Mouse (Mus musculus) cerebellum, postnatal 4 days (tissue): Measurements from ENCODE around the gene Pld5.

Experiments used
- DNase-seq, 2 experiments: peaks; one replicate each; pipeline ENCODE4 v3.0.0; 2022; ENCODE audit warnings: low spot score in 2 of 2, mixed read lengths in 1 of 2

The Pld5 gene

DNA sequence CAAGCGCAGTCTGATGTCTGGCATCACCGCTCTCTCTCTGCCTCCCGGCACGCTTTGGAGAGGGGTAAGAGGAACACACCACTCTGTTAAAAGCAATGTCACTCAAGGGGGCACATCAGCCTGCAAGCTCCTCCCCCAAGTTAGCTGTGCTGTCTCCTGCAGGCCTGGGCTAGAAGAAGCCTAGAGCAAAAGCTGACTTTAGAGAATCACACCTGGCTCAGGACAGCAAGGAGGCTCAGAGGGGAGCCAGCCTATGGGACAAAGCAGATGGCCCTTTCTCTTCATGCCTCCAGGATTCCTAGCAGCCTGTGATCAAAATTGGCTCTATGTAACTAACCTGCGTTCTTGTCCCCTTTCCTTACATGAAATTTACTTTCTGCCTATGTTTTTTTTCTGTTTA is 107.3 kb downstream of the Pld5 start:
- DNase-seq: no peak

DNA sequence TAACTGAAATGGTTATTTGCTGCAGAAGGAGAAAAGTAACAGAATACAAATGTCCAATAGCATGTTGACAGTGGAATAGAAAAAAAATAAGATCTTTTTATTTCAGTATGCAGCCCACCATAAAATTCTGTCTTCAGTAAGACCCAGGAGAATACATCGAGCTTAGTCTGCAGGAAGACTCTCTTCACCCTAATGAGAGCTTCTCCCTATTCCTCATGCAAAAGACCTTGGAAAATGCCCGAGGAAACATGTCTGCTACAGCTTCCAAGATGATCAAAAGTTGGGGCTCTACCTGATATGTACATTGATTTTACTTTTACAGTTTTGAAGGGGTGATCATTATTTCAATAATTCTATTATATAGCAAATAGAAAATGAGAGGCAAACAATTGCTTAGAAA is 108.0 kb downstream of the Pld5 start:
- no peak for DNase-seq

DNA sequence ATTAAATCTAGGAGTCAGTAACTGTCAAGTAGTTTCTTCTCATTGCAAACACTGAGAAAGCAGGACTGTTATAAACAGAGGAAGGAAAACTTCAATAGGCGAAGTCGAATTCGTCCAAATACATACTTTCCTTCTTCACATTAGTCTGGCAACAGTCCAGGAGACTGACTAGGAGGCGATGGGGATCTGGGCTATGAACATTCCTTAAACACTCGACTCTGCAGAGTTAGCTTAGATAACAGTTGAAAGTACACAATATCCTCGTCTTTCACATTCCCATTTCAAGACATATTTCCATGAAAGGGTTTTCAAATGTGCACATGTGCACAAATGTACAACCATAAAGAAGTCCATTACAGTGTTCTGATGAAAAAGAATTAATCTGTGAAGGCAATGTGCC is 129.8 kb downstream of the Pld5 start:
- DNase-seq: no peak

DNA sequence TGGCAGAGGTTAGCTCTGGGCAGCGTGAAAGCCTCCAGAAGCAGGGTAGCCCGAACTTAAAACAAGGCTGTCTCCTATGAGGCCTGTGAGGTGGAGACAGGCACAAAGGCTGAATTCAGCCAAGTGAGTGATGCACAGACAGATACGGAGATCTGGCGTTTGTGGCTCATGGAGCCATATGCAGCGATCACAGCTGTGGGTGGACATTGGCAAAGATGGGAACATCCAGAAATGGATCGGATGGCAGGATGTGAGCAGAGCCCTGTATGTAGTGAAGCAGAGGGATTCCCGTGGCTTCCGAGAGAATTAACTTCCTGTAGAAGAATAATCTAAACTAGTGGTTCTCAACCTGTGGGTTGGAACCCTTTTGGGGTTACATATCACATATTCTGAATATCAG is 140.7 kb downstream of the Pld5 start:
- DNase-seq: no peak

DNA sequence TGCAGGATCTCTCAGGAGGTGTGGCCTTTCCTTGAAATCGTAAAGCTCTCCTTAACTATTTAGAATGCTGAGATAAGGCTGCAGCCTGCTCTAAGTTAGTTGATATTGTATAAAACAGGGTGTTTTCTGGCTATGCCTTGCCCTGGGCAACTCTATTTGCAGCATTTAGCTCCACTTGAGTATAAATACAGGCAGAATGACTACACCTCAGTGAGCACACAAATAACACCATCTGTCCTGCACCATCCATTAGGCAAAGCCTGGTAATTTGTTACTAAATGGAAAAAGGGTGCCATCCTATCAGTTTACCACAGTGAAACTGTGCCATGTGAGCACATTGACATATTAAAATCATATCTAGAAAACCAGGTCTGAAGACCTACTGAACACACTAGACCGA is 149.3 kb downstream of the Pld5 start:
- no peak for DNase-seq

DNA sequence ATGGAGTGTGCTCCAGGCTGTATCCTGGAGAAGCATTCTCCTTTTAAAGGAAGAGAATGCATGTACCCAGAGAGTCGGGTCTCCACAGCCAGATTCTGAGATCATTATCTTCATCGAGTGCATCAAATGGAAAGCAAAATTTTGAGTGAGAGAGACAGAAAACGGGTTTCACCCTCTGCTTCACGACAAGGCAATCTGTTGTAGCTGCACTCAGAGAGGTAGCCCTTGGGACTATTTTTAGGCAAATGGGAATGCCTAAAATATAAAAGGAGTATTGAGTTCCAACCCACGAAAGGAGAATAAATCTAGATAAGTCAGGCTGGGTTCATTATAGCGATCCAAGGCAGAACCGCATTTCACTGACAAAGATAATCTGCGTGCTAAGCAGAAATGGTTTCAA is 150.7 kb downstream of the Pld5 start:
- no peak for DNase-seq

DNA sequence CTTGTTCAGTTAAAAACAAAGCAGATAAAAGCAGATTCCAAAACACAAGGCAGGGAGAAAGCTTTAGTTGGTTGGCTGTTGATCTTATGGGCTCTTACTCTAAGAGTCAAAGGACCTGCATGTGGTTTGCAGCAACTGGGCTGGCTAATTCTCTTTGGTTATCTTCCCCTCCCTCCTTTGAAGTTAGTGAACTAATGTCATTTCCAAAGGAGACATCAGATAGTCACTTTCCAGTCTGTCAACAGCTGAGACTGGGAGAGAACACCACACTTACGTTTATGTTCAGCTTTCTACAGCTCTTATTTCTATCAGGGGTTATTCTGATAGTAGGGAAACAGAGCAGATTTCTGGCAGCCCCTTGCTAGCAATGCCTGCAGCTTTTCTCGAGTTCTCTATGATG is 151.3 kb downstream of the Pld5 start:
- no peak for DNase-seq

DNA sequence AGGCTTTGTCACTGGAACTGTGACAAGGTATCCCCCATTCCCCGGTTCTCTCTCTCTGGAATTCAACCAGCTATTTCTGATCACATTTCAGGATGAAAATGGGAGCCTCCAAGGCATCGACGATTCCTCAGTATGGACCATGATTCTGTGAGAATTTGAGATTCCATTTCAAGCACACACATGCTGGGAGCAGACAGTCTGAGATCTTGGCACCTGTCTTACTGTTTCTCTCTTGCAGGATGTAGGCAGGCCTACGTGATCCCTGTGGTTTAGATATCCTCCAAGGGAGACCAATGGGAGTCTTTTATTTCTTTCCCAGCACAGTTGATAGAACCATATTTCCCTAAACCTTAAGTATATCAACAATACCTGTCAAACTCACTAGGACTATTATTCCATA is 159.5 kb downstream of the Pld5 start:
- DNase-seq: no peak

DNA sequence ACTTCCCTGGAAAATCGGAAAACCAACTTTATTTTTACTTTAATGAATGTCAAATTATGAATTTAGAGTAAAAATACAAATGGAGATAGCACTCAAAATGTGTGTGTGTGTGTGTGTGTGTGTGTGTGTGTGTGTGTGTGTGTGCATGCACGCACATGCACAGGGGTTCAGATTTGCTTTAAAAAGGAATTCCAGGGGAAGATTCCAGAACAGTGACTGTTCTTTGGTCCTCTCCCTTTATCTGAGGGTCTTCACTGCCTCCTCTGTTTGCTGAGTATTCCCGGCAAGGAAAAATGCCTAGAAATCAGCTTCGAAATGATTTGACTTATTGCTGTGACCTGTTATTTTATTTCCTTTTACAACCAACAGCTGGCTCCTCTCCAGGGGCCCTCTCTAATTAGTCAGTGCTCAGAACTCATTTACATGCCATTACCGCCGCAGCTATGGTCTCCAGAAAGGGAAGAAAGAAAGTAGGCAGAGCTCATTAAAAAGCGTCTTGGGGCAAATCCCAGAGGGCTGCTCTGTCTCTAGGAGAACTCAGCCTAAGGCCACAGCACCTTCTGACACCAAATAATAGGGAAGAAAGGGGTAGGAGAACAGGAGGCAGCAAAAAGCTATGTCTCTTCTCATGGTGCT is 176.3 kb downstream of the Pld5 start:
- peak in 1 of 2 experiments; percentile 22 for DNase-seq

DNA sequence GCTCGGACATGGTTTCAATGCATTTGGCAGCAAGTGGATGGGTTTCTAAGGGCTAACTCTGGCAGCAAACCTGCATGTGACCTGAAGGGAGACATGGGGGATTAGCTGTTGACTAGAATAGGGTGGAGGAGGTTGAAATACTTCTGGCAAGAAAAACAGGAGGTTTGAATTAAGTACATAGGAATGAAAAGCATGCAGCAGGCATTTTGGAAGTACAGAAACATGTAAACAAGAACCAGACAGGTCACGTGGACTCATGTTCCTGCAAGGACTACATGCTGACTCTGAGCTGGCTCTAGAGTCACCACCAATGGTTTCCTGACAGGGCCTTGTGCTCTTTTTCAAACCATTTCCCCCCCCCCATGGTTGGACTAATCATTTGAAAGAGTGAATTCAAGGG is 183.0 kb downstream of the Pld5 start:
- no peak for DNase-seq

DNA sequence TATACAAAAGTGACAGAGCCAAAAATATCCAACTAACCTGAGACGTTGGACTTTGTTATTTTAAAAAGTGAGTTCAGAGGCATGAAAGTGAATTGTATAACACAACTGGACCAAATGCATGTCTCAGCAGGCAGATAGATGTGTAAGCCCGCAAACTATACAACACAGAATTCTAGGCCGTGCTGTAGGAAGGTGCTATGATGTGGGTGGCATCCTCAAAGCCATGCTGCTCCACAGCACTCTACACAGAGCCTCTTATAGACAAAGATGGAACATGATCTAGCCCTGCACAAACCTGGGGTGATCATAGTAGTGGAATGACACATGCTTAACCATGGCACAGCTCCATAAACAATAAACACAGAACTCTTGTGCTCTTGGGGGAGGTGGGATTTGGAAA is 185.7 kb downstream of the Pld5 start:
- no peak for DNase-seq

DNA sequence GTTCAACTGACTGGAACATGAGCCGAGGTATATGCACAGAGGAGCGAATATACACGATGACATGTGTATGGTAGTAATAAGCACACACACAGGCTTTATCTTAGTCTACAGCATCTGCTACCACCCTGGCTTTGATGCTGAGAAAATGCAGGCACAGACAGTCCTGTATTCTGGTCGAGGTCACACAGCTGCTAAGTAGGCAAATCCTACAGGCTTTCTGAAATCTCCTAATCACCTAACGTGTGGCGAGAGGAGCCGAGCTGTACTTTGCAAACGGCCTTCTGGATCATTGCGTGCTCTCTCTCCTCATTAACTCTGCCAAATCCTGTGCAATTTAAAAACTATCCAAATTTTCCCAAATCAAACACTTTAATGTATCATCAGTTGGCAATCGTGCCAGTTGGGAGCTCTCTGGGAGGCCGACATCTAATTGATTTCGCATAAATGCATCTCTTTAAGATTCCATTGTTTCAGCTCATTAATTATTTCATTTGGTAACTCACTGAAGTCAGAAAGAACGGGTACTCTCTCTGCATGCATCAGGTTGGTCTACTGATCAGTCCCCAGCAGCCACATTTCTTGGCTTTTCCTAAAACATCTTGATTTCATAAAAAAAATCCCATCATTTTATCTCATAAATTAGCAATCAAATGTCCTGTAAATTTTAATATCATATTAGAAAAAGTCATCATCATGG is 189.0 kb downstream of the Pld5 start:
- no peak for DNase-seq

DNA sequence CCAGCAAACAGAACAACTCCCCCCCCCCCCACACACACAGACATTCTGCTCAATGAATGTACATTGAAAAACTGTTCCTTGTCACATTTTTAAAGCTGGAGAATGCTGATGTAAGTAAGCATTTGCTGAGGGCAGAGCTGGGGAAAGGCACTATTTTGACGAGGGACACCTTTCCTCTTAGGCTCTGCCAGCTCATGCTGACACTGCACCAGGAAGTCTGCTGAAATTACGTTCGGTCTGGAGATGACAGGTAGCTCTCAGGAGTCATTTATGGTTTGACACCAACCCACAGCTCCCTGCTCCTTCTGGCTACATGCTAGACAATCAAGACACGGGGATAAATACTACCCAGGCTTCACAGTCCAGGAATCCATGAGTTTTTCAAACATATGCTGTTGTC is 192.8 kb downstream of the Pld5 start:
- DNase-seq: no peak

DNA sequence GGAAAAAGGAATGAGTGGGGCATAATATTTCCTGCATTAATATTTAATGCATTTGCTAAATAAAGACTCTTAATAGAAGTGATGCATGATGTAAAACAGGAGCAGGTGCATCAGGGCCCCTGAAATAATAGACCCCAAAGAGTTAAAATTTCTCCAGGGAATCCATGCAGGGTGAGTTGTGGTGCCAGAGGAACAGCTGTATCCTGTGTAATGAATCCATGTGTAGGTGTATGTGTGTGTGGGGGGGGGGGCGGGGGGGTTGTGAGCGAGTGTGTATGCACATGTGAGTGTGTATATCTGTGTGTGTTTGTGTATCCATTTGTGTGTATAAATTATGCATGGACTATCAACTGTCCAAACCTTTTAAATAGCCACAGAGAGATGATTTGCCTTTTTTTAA is 194.1 kb downstream of the Pld5 start:
- DNase-seq: no peak

DNA sequence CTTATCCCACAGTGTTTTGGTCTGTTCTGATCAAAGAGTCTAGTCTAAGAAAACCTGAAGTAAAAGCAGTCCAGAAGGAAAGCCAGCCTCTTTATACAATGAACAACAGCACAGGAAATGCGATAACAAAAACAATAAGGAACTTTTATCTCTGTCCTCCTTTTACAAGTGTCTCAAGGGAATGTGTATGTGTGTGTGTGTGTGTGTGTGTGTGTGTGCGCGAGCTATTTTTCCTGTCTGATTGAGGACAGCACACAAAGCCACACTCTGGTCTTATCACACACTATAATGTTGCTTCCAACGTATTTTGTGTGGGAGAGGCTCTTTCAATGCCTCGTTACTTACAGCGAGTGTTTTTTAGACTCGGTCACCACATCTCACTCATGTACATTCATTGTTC is 196.7 kb downstream of the Pld5 start:
- no peak for DNase-seq

DNA sequence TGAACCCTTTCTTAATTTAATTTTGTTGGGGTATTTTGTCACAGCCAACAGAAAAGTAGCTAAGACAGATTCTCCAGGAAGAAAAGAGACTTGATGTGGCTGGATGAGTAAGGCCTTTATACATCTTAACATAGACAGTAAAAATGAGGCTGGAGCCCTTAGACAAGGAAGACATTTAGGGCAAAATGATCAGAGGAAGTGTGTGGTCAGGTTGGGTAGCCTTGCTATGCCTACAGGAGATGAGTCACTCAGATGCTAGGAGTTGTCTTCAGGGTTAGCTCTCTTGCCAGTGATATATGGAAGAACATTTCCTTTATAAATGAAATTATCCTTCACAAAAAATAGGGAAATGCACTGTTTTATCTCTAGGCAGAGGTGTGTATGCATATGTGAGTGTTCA is 198.3 kb downstream of the Pld5 start:
- no peak for DNase-seq

DNA sequence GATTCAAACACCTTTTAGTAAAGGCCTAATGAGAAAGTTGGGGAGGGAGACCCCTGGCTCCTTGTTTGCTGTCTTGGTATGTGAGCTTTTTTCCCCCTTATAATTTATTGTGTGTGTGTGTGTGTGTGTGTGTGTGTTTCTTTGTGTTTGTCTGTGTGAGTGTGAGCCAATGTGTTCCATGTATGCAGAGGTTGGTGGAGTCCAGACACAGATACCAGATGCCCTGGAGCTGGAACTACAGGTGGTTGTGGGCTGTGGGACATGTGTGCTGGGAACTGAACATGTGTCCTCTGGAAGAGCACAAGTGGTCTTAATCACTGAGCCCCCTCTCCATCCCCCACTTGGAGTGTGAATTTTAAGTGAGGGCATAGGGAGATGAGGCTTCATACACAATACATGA is 199.3 kb downstream of the Pld5 start:
- no peak for DNase-seq

DNA sequence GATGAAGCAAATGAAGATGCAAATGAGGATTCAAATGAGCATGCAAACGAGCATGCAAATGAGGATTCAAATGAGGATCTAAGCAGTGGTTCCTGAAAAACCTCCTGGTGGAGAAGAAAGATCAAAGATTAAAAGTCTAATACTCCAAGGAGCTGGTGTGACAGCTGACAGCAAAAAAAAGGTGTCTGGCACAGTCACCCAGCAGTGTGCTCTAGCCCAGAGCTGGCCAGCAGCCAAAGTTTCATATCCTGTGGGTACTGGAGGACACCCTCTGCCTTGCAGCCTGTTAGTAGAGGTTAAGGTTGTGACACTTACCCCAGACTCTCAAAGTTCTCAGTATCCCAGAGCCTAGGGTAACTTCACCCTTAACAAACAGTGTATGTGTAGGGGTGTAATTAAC is 199.7 kb downstream of the Pld5 start:
- DNase-seq: peak; percentile 21 to 62

DNA sequence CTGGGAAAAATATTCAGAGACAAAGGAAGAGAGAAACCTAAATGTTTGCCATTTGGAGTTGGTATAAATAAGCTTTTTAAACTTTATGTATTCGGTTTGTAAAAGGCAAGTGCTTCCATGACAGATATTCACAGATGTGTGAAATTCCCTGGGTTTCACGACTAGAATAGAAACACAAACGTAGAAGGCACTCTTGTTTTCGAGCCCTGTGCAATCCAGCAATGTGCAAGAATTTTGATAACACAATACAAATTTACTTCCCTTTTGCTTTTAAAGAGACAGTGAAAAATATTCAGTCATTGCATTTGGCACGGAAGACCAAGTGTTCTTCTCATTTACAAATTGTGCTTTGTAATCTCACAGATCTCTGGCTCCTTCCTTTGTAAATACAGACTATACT is 200.6 kb downstream of the Pld5 start:
- no peak for DNase-seq

DNA sequence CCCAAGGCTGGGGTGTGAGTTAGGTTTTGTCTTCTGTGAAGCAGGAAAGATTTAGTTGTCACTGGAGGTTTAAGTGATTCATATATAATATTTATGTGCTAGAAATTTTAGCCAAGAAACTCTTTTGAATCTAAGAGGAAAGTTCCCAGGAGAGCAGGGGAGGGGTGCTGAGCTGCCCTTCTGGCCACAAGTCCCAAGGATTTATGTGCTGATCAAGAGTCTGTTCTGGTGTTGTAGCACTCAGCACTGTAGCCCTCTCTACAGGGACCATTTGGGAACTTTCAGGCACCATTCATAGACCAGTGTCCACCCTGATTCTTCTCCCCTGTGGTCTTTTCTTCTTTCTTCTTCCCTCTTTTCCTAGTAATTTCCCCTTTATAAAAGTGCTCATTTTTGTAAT is 209.8 kb downstream of the Pld5 start:
- DNase-seq: no peak

DNA sequence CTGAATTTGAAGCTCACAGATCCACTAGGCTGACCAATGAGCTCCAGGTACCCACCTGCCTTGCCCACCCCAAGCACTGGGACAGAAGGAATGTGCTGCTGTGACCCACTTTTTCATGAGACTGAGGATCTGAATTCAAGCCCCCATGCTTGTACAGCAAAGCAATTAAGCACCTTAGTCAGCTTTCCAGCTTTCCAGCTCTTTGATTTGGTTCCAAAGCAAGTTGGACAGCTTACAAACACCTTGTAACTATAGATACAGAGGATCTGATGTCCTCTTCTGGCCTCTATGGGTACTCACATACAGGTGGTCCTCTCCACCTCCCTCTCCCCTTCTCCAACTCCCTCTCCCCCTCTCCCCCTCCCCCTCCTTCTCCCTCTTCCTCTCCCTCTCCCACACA is 210.6 kb downstream of the Pld5 start:
- DNase-seq: no peak

DNA sequence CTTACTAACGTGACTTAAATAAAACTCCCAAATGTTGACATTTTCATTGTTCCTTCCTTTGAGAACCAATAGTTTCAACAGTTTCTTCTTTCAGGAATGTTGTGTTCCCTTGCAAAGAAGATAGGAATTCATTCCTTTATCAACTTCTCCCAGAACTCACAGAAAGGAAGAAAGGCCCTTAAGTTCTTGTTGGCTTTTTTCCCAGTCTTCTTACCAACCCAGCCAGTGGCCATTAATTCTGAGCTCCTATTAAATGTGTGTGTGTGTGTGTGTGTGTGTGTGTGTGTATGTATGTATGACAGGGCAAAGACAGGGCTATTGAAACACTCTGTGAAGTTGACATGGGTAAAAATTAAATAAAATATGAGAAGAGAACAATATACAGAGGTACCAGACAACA is 221.5 kb downstream of the Pld5 start:
- DNase-seq: no peak

DNA sequence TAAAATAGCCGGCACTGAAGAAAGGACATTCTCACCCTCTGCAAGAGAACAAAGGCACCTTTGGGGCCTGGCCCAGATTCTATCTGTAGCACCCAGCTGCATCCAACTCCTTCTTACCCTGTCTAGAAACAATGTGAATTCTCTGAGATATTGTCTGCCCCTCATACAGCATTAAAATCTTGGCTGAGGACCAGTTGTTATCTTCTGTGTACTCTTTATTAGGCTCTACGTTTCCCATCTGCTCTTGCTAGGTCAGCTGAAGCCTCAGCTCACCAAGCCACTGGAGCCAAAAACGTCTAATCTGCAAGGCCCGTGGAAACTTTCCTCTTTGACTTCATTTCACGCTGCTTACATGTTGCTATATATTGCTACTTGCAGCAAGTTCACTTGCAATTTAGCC is 228.1 kb downstream of the Pld5 start:
- no peak for DNase-seq

DNA sequence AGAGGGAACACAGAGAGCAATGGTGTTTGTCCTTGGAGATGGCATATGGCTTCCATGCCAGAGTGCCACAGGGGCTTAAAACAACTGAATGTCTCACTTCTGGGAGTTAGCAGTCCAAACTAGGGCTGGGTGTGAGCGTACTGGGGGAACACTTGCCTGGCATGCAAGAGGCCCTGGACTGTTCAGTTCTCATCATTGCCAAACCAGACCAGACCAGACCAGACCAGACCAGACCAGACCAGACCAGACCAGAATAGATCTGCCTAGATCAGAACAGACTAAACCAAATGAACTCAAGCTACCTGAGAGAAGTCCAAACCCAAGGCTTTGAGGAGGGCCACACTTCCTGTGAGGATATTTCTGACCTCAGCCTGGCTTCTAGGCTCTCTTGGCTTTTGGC is 228.7 kb downstream of the Pld5 start:
- DNase-seq: no peak
